Mouse (Mus musculus): ENCODE results near the gene Twistnb.
A peak's percentile ranks its signal among the peaks of the same experiment; 100 is the strongest.

Gene Twistnb

DNA sequence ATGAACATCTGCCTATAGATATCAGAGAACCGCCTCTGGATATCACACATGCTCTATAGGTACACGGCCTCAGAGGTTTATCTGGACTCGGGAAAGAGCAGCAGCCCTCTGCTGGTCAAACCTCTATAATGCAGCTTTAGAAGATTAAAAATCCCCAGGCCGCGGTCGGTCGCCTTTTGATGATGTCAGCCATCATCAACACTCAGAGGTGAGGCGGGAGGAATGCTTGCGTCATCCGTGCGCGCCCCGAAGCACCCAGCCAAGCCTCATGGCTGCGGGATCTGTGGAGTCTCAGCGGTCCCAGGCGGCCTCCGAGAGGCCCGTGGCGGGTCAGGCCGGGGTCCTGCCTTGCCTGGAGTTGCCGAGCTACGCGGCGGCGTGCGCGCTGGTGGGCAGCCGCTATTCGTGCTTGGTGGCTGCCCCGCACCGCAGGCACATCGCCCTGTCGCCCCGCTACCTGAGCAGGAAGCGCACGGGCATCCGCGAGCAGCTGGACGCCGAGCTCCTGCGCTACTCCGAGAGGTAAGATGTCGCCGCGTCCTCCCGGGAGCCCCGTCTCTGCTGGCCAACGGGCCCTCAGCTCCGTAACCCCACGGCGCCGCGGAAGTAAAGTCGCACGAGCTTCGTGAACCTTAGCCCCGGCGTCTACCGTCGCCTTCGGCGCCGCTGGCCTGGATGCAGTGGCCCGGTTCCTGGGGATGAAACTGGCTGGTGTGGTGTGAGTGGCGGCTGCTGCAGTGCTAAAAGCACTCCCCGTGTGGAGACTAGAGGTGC lies at the start of gene Twistnb:
Gene Twistnb (plus strand): TSS at position 249 of the 774 bp plus-strand sequence.
- DNase-seq, result peak; percentile 88 to 92

DNA sequence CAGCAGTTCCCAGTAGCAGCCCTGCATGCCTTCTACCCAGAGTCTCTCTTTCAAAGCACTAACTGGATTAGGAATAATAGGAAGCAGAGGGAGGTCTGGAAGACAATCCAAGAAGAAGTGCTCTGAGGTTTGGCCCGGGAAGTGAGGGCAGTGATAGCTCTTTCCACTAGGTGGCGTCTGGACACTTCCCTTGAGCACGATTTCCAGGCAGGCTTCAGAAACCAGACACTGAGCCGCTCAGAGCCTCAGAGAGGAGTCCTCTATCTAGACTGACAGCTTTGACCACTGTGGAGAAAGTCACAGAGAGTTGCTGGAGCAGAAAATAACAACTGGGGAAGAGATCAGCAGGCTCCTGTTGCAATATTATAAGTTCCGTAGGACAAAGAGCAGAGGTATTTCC lies 40.6 kb upstream of the Twistnb start:
- peak in 1 of 2 experiments; percentile 10 for DNase-seq

DNA sequence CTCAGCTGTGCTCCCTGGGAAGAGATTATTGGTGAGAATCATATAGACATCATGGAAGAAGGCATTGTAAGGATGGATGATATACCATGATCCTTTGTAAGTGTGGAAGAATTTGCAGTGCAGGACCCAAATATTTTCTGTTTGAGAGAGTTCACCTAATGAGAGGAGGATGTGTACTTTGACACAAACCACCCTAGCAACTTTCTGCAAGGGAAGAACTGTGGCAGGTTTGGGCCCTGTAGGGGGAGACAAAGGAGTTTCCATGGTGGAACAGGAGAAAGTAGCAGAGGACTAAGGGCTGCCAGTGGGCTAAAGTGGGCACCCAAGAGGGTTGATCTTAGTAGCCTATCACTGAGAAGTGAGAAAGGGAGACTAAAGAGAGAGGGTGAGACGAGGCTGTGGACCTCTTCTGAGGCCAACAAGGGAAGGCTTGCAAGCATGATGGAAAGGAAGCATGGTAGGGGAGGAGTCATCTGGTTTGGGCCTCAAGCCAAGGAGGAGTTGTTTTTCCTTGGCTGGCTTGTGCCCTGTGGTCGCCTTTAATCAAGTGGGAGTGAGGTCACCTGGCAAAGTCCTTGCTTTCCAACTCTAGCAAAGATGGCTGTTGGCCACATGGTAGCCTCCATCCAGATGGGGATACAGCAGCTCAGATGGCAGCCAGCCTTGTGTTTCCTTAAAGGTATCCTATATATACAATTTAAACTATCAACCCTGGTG lies 38.4 kb upstream of the Twistnb start:
- DNase-seq, result no peak

DNA sequence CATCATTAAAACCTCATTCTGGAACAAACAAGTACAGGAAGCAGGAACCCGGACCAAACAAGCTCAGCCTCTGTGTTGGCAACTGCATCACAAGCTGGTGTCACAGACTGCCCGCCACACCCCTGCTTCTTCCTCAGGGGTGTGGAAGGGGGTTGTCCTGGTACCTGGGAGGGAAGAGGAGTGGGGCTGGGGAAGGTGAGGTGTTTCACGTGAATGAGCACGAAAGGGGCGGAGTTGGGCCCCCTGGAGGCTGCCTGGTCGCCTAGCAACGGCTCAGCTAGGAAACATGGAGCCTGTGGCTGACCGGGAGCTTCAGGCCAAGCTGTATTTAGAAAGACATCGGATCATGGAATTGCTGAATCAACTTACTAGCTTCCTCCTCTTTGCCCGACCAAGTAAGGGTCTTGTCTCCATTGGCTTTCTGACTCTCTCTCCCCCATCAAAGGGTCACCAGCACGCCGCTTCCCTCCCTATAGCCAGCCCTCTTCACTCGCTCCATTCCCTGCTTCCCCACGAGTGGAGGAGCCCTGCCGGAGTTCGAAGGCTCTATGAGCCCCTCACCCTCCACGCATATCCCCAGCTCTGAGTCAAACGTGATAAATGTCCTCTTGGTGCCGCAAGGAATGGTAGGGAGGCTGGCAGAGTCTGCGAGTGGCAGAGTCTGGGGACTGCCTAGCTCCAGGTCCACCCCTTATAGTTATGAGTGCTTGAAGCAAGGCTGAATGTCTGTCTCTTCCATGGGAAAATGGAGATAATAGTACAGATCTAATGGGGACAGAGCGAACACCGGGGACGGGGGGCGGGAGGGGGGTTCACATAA lies 34.4 kb upstream of the Twistnb start, which contains the start of gene Efcab10:
Gene Efcab10 (plus strand): TSS at position 51 of the 820 bp plus-strand sequence.
- no peak for DNase-seq

DNA sequence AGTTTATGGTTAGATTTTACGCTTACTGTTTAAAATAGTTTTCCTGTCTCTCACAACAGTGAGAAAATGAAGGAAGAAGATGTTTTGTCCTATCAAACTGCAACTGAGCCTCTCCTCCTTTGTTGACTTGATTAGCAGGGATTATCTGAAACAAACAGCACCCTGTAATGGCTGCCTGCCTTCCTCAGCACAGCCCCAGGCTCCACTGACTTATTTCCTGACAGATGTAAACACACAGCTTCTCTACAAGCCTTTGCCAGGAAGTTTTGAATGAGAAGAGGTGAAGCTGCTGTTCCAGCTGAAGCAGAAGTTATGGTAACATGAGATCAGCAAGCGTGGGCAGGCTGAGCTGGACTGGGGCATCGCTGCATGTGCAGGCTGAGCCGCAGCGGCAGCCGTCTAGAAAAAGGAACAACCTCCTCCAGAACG lies 26.2 kb upstream of the Twistnb start:
- DNase-seq, result no peak

DNA sequence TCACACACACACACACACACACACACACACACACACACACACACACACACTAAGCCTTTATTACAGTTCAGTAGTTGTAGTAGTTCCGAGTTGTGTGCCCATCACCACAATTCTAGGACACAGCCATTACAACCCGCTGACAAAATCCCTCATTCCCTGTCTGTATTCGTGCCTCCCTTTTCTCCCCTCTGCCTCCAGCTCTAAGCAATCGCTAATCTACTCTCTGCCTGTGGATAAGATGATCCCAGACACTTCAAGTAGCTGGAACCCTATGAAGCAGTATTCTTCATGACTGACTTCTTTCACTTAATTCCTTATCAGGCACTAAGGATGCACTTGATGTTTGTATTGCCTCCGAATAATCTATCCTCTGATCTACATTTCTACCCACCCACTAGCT lies 24.4 kb upstream of the Twistnb start:
- DNase-seq, result no peak

DNA sequence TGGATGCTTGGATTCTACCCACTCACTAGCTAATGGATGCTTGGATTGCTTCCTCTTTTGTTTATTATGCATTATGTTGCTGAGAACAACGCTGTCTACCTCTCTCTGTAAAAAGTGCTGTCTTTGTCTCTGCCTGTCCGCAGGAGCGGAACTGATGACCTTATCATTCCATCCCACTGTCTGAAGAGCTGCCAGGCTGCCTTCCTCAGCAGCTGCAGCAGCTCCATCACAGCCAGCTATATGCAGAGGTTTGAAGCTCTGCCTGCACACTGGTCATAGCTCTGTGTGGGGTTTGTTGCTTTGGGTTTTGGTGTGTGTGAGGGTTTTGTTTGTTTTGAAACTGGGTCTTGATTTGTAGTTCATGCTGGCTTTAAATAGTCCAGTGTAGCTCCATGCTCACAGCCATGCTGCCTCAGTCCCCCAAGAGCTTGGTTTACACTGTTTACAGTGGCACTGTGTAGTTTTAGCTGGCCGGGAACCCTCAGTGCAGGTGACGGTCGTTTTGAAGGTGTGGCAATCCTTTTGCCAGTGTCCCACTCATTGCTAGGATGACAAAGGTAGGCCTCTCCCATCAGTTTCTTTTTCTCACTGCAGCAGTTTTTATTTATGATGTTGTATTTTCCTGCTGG lies 23.9 kb upstream of the Twistnb start:
- DNase-seq, result no peak

DNA sequence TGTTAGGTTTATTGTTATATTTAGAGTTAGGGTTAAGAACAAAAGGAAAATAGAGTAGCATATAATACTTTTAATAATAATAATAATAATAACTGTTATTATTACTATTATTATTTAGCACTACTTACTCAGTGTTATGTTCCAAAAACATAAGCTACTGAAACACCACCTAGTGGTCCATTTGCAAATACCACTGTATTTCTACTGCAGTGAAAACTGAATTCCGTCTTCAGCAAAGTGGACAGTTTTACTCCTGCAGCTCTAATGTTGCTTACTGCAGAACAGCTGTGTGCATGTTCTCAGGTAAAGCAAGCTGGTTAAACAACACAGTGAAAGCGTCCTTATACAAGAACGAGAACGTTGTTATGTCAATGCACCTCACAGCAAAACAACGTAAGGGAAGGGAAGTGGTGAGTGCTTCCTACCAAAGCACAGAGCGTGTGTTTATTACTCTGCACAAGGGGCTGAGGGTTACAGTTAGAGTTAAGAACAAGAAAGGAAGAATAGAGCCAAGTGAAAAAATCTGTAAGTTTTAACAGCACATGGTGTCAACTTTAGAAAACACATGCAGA lies 17.8 kb upstream of the Twistnb start:
- no peak for DNase-seq

DNA sequence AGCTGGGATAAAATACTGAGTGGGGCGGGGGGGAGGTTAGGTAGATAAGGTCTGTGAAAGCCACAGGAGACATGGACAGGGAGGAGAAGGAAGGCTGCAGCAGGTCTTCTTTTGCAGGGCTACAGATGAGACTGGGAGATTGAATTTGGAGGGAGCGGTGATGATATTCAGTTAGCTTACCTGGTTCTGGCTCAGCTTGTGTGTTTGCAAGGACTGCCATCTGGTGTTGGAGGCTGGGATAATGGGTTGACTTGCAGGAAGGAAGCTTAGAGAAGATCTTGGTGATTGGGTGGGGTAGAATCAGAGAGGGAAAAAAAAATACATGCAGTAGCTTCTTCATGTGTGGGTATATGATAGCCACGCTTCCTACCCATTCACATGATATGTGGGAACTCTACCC lies 5.1 kb upstream of the Twistnb start:
- no peak for DNase-seq

DNA sequence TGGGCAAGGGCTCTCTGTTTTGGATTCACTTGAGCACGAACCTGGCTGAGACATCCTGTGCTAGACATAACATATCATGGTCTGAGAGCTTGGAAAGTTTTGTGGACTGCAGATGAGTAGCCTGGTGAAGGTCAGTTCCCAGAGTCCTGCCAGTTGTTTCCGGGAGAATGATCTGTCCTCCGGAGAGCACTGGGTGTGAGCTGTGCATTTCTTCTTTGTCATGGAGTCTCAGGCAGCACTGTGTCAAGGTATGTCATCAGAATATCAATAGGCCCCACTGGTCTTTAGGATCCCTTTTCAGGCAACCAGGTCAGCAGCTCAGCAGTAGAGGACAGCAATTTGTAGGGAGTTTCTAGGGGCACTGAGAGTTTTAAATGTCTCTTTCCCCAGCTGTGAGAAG lies 2.1 kb upstream of the Twistnb start:
- no peak for DNase-seq

DNA sequence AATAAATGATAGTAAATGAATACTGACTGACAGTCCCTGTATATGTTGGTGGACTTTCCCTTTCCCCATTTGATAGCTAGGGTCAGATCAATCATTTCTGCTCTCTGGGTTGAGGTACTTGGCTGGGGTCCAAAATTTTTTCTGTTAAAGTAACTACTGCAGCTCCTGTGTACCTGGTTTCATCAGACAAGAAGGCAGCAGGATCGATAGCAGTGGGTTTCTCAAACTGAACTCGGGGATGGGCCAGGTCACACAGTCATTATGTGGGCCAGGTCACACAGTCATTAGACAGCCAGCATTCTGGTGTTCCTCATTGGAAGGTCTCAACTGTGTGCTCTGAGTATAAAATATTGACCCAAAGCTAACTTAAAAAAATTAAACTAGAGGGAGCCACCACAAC lies 1.7 kb upstream of the Twistnb start:
- no peak for DNase-seq

DNA sequence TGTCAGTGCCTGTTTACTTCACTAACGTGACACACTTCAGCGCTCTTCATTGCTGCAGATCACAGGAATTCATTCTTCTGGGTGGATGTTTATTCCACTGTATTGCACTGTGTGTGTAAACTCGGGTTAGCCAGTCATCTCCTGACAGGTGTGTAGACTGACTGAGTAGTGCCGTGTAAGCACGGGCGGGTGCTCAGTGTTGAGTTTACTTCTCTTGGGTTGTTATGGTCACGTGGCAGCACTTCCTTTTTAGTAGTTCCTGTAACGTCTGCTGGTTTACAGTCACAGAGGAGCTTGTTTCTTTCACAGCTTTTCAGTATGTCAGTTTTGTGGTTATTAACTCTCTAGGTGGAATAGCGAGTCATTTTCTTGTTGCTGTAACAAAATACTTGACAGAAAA lies 4.4 kb downstream of the Twistnb start:
- peak; percentile 17 to 58 for DNase-seq

DNA sequence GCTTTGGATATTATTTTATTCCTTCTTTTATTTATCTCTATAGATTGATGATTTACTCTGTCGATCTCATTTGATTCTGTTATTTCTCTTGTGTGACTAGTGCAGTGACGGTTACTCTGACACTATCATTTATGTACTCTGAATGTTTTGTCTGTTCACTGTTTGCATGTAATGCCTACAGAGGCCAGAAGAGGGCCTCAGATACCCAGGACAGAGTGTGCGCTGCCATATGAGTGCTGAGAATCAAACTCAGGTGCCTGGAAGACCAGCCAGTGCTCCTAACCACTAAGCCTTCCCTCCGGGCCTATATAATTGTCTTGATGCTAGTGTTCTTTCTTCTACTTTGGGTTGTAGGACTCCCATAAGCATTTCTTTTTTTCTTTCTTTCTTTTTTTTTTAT lies 5.3 kb downstream of the Twistnb start:
- DNase-seq, result no peak

DNA sequence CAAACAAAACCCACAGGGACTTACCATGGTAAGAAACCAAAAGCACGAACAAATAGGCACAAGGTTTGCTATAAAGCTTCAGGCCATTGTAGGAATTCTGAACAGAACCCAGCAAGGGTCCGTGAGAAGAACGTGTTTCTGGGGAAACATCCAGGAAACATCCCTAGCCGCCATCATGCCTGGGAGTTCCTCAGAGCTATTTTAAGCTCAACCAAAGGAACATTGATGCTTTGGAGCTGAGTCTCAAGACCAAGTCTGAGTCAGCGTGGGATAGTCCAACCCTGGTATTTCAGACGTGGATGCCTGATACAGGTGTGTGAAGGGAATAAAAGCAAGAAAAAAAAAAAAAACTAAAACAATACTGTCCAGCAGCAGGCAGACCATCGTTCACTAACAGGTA lies 26.0 kb downstream of the Twistnb start:
- no peak for DNase-seq

DNA sequence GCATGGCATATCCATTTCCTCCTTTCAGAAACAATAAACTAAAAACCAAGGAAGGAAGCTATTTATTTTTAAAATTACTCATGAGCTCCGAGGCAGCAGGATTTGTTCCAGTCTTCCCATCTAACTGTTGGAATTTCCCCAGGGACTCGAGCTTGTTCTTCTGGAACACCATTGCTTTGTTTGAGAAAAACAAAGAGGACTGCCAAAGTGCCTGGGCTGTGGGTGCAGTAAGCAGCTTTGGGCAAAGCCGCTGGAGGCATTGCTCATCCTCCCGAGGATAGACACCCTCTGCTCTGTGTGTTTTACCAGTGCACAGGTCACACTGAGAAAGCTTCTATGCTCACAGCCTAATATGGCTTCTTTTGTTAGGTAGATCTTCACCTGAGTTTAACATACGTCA lies 26.8 kb downstream of the Twistnb start:
- DNase-seq, result no peak

DNA sequence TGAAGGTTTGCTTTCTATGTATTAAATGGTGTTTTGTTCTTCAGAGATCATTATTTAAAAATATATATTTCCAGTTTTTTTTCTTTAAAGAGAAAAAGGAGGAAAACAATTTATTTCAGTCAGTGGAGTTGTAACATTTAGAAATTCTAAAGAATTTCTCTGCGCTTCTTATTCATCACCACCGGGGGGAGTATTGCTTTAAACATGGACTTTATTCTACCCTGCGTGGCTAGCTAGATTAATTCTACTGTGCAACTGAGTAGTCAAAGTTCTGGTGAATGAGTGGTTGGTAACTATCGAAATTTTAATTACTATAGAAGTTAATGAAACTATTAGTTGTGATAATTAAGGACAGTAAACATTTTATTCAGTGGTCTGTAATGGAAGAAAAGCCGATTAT lies 51.5 kb downstream of the Twistnb start:
- DNase-seq, result no peak

DNA sequence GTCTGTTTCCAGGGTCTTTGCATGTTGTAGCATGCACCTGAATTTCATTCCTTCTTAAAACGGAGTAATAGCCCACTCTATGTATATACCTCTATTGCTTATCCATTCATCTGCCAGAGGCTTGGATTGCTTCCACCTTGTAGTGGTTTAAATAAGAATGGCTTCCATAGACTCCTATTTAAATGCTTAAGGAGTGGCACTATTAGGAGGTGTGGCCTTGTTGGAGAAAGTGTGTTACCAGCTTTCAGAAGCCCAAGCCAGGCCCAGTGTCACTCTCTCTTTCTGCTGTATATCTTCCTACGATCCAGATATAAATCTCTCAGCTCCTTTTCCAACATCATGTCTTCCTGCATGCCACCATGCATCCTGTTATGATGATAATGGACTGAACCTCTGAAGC lies 53.5 kb downstream of the Twistnb start:
- no peak for DNase-seq

Data from thymus, adult 18-20 months (tissue).